8 mouse cellular contexts compared by ENCODE assay signal in genomic region chr11:81860250-81860972, GRCm38 (mm10). TPM values are rescaled to one million over a fixed set of nuclear protein-coding genes. Genes with fewer than 3 reads are reported as not detected.
DNase-seq lines count a peak whose midpoint lies in the region; ATAC-seq lines count a peak whose summit lies in the region.

Gene 5530401A14Rik, plus strand, starts transcription at chr11:81860673.

- DNase-seq in cerebellum, adult 11-12 months: peak; percentile 28
- DNase-seq in cerebellum, adult 8-10 months: no peak
- DNase-seq in embryo, embryonic 10 days (ENCODE audit: low spot score): peak; percentile 80
- DNase-seq in midbrain, embryonic 14.5 days: peak; percentile 75
- no peak for DNase-seq in MN1 (ENCODE audit: low spot score)
- DNase-seq in urinary bladder, adult 2 months (ENCODE audit: low spot score): no peak
- no peak for DNase-seq in adrenal gland, postnatal 25 days

- 26% methylated on average over 4 of the region's 4 CpGs for WGBS in hindbrain, embryonic 15.5 days
- WGBS in midbrain, embryonic 14.5 days: 27% methylated on average over 4 of the region's 4 CpGs

- no peak within 1 kb of the TSS for H3K4me3 ChIP-seq in hindbrain, embryonic 15.5 days
- H3K4me3 ChIP-seq in midbrain, embryonic 14.5 days (replicated peaks; ENCODE audit: low read depth, low read length): no peak within 1 kb of the TSS

- ATAC-seq in hindbrain, embryonic 15.5 days (ENCODE audit: low FRiP score, low read depth): peak; percentile 91
- no peak; the same call in 1 of the 2 replicates for ATAC-seq in midbrain, embryonic 14.5 days (ENCODE audit: low FRiP score, low TSS enrichment)

- peaks cover 21% of the 10 kb centered on the region for H3K4me1 ChIP-seq in hindbrain, embryonic 15.5 days (replicated peaks)
- H3K4me1 ChIP-seq in midbrain, embryonic 14.5 days (ENCODE audit: control insufficient read depth, insufficient read depth, low read length): peaks cover 9% of the 10 kb centered on the region; the same call in 1 of the 2 replicates

- no peaks in the 10 kb centered on the region for H3K9me3 ChIP-seq in hindbrain, embryonic 15.5 days
- H3K9me3 ChIP-seq in midbrain, embryonic 14.5 days (ENCODE audit: control insufficient read depth, low read length): no peaks in the 10 kb centered on the region

- H3K27me3 ChIP-seq in hindbrain, embryonic 15.5 days: no peaks in the 10 kb centered on the region
- H3K27me3 ChIP-seq in midbrain, embryonic 14.5 days (ENCODE audit: control insufficient read depth, insufficient read depth, low read length): no peaks in the 10 kb centered on the region

- H3K36me3 ChIP-seq in hindbrain, embryonic 15.5 days: no peaks in the 10 kb centered on the region
- no peaks in the 10 kb centered on the region for H3K36me3 ChIP-seq in midbrain, embryonic 14.5 days (ENCODE audit: control insufficient read depth, insufficient read depth, low read length)

- H3K4me2 ChIP-seq in hindbrain, embryonic 15.5 days: no peak within 1 kb of the TSS
- H3K4me2 ChIP-seq in midbrain, embryonic 14.5 days (ENCODE audit: low read length): no peak within 1 kb of the TSS

- 0 out of 2 replicates have a peak within 1 kb of the TSS, but pooled peaks have one; percentile 40 for H3K27ac ChIP-seq in hindbrain, embryonic 15.5 days (replicated peaks)
- H3K27ac ChIP-seq in midbrain, embryonic 14.5 days (replicated peaks; ENCODE audit: low read depth, low read length): peak within 1 kb of the TSS; percentile 49

- H3K9ac ChIP-seq in hindbrain, embryonic 15.5 days: no peak within 1 kb of the TSS
- no peak within 1 kb of the TSS for H3K9ac ChIP-seq in midbrain, embryonic 14.5 days (replicated peaks; ENCODE audit: low read length)

RNA-seq across cellular contexts. Expression of gene 5530401A14Rik, which starts in this region (rescaled TPM):
- 0.73 and 1.2 TPM in 2 replicates for polyA plus RNA-seq in hindbrain, embryonic 15.5 days (2015; fragmentation: Nextera tagmentation; extraction: Ambion mirVana)
- polyA plus RNA-seq in midbrain, embryonic 14.5 days (2014; fragmentation: Nextera tagmentation; extraction: Ambion mirVana): 0.64 and 0.73 TPM in 2 replicates
- not detected in 2 replicates for polyA plus RNA-seq in urinary bladder, adult 2 months (2012; rRNA removed)
- 0.12 TPM in 1 of 2 replicates, not detected in the other for total RNA-seq in adrenal gland, postnatal 25 days (2021)

Comparison
In these comparisons a context has a peak if more than half of its experiments do, and no peak if none do; other contexts are left out.
1. DNase-seq: peak in cerebellum, adult 11-12 months (single experiment) and embryo, embryonic 10 days (single experiment); none in cerebellum, adult 8-10 months (single experiment), MN1 (single experiment), urinary bladder, adult 2 months (single experiment) and adrenal gland, postnatal 25 days (single experiment).
2. Peak in DNase-seq and H3K27ac ChIP-seq in midbrain, embryonic 14.5 days; RNA of the gene not detected or under 1 TPM.